Mouse (Mus musculus) limb, embryonic 14.5 days (tissue): ENCODE results near the gene Clec1b. TPM values are rescaled to one million over a fixed set of nuclear protein-coding genes. Genes with fewer than 3 reads are reported as not detected.

ENCODE experiments used
- ATAC-seq: fragments of 200-750 bp; cut with Nextera tagmentation; 2 replicates; pipeline ENCODE4 v1.8.0; 2017; ENCODE audit warnings: low read depth, moderate number of reproducible peaks, moderate TSS enrichment; ENCODE audit not compliant: low FRiP score
- DNase-seq: peaks from one replicate; pipeline ENCODE4 v3.0.0-alpha.2; 2015; ENCODE audit warnings: low spot score
- H3K27ac ChIP-seq: fragments of 300-500 bp; sonication (generic); replicated peaks from 2 replicates; pipeline ENCODE4 v1.5.1; 2014; ENCODE audit warnings: low read depth, mild to moderate bottlenecking, low read length, moderate library complexity, mixed read lengths
- H3K27me3 ChIP-seq: fragments of 300-500 bp; sonication (generic); 2 replicates; pipeline ENCODE4 v1.6.1; 2014; ENCODE audit warnings: low read length, mixed read lengths; ENCODE audit not compliant: control insufficient read depth, insufficient read depth
- H3K36me3 ChIP-seq: fragments of 300-500 bp; sonication (generic); 2 replicates; pipeline ENCODE4 v1.6.1; 2014; ENCODE audit warnings: mild to moderate bottlenecking, low read length, moderate library complexity, mixed read lengths; ENCODE audit not compliant: control insufficient read depth, insufficient read depth
- H3K4me1 ChIP-seq: fragments of 300-500 bp; sonication (generic); 2 replicates; pipeline ENCODE4 v1.6.1; 2014; ENCODE audit warnings: antibody characterized with exemption, low read length, mixed read lengths; ENCODE audit not compliant: control insufficient read depth, insufficient read depth
- H3K4me2 ChIP-seq: fragments of 300-500 bp; sonication (generic); replicated peaks from 2 replicates; pipeline ENCODE4 v1.6.1; 2014; ENCODE audit warnings: low read depth, mild to moderate bottlenecking, low read length, moderate library complexity; ENCODE audit not compliant: severe bottlenecking
- H3K4me3 ChIP-seq: fragments of 300-500 bp; sonication (generic); replicated peaks from 2 replicates; pipeline ENCODE4 v1.5.1; 2014; ENCODE audit warnings: low read length
- H3K9ac ChIP-seq: fragments of 300-500 bp; sonication (generic); 2 replicates; pipeline ENCODE4 v1.6.1; 2014; ENCODE audit warnings: mild to moderate bottlenecking, low read depth, low read length, moderate library complexity; ENCODE audit not compliant: severe bottlenecking
- H3K9me3 ChIP-seq: fragments of 300-500 bp; sonication (generic); 2 replicates; pipeline ENCODE4 v1.6.1; 2016; ENCODE audit warnings: low read length; ENCODE audit not compliant: control insufficient read depth
- POLR2A ChIP-seq: fragments of 200-500 bp; IDR thresholded peaks from 2 replicates; pipeline ENCODE4 v1.8.0; 2012; ENCODE audit warnings: inconsistent platforms, mild to moderate bottlenecking, moderate library complexity, borderline replicate concordance; ENCODE audit not compliant: insufficient read depth, insufficient read length; ENCODE audit errors: extremely low read depth
- WGBS: fragments of 180-500 bp; shearing (Covaris S2); extraction: QIAGEN DNeasy Blood & Tissue Kit; methylation state at CpG from one replicate; pipeline ENCODE4 v1.1.7; 2014; 5-methylcytosine and 5-hydroxymethylcytosine counted together
- polyA plus RNA-seq, 2 experiments: library from polyadenylated mRNA; depleted of rRNA in 1 of 2; stranded (reverse) in 1 of 2; unstranded in 1 of 2; fragments of >200 nt; fragmentation: Nextera tagmentation in 1 of 2; extraction: Ambion mirVana in 1 of 2; gene quantifications; 2 replicates each; pipeline versions ENCODE4 v1.2.1 to v1.2.3; 2012 to 2014

The Clec1b gene
- polyA plus RNA-seq, 2 experiments = 0.59 to 1.3 TPM

- H3K4me2 ChIP-seq = no peak overlapping the region
- no peaks in the 10 kb centered on the region for H3K27me3 ChIP-seq
- TF ChIP-seq POLR2A = no peak
- no peaks in the 10 kb centered on the region for H3K36me3 ChIP-seq
- DNase-seq (no peak), ATAC-seq (no peak)
- no peak overlapping the region for H3K9ac ChIP-seq
- no peak overlapping the region for H3K4me3 ChIP-seq
- H3K27ac ChIP-seq = no peak overlapping the region
- peaks cover 8% of the 10 kb centered on the region for H3K4me1 ChIP-seq
- no peaks in the 10 kb centered on the region for H3K9me3 ChIP-seq
- 57% methylated on average over 5 of the region's 5 CpGs for WGBS
Observed at GRCm38 (mm10) chr6:129425217-129425616, 28.1 kb downstream of the Clec1b start.

- Histone ChIP-seq H3K4me1 (peaks cover 8% of the 10 kb centered on the region), H3K27ac (no peak overlapping the region), H3K4me3 (no peak overlapping the region), H3K27me3 (no peaks in the 10 kb centered on the region), H3K9ac (no peak overlapping the region), H3K4me2 (no peak overlapping the region), H3K9me3 (no peaks in the 10 kb centered on the region), H3K36me3 (no peaks in the 10 kb centered on the region)
- no peak for TF ChIP-seq POLR2A
- peak; percentile 10 for DNase-seq
- ATAC-seq = no peak
- 23% methylated on average over 5 of the region's 5 CpGs for WGBS
Observed at GRCm38 (mm10) chr6:129425812-129426211, 28.7 kb downstream of the Clec1b start.

- TF ChIP-seq POLR2A = no peak
- Histone ChIP-seq H3K4me3 (no peak overlapping the region), H3K4me1 (peaks cover 8% of the 10 kb centered on the region), H3K4me2 (no peak overlapping the region), H3K27ac (no peak overlapping the region), H3K9ac (no peak overlapping the region), H3K9me3 (no peaks in the 10 kb centered on the region), H3K27me3 (no peaks in the 10 kb centered on the region), H3K36me3 (no peaks in the 10 kb centered on the region)
- ATAC-seq (no peak), DNase-seq (no peak)
- 92% methylated on average over 4 of the region's 4 CpGs for WGBS
Observed at GRCm38 (mm10) chr6:129427281-129427680, 30.2 kb downstream of the Clec1b start.

- no peak overlapping the region for H3K27ac ChIP-seq
- no peak overlapping the region for H3K4me3 ChIP-seq
- H3K9me3 ChIP-seq = no peaks in the 10 kb centered on the region
- whole genome bisulfite sequencing = 86% methylated on average over 5 of the region's 5 CpGs
- H3K4me1 ChIP-seq = no peaks in the 10 kb centered on the region
- no peak overlapping the region for H3K4me2 ChIP-seq
- no peaks in the 10 kb centered on the region for H3K36me3 ChIP-seq
- DNase-seq (no peak), ATAC-seq (no peak)
- no peaks in the 10 kb centered on the region for H3K27me3 ChIP-seq
- TF ChIP-seq POLR2A = no peak
- H3K9ac ChIP-seq = no peak overlapping the region
Observed at GRCm38 (mm10) chr6:129434239-129434638, 37.1 kb downstream of the Clec1b start.

- H3K27ac ChIP-seq = no peak overlapping the region
- no peak for DNase-seq
- H3K4me3 ChIP-seq = no peak overlapping the region
- 90% methylated on average over 3 of the region's 3 CpGs for WGBS
- no peak for ATAC-seq
- H3K4me1 ChIP-seq = no peaks in the 10 kb centered on the region
- H3K4me2 ChIP-seq = no peak overlapping the region
- H3K9ac ChIP-seq = no peak overlapping the region
- no peaks in the 10 kb centered on the region for H3K36me3 ChIP-seq
- no peaks in the 10 kb centered on the region for H3K27me3 ChIP-seq
- H3K9me3 ChIP-seq = no peaks in the 10 kb centered on the region
- TF ChIP-seq POLR2A = no peak
Observed at GRCm38 (mm10) chr6:129436025-129436424, 38.9 kb downstream of the Clec1b start.

GRCm38 (mm10) chr6:129438033-129438432, 40.9 kb downstream of the Clec1b start:
- Histone ChIP-seq H3K4me1 (no peaks in the 10 kb centered on the region), H3K27me3 (no peaks in the 10 kb centered on the region)
- 83% methylated on average over 2 of the region's 2 CpGs for WGBS

More at GRCm38 (mm10) chr6:129438033-129438432, 40.9 kb downstream of the Clec1b start:
- ATAC-seq = no peak
- no peak overlapping the region for H3K4me3 ChIP-seq
- H3K9me3 ChIP-seq = no peaks in the 10 kb centered on the region
- no peak for TF ChIP-seq POLR2A
- no peak overlapping the region for H3K9ac ChIP-seq
- H3K36me3 ChIP-seq = no peaks in the 10 kb centered on the region
- H3K4me2 ChIP-seq = no peak overlapping the region
- DNase-seq = no peak
- no peak overlapping the region for H3K27ac ChIP-seq
